Mouse (Mus musculus) stomach, postnatal 0 days (tissue): ENCODE data around the gene Appbp2. TPM values are rescaled to one million over a fixed set of nuclear protein-coding genes. Genes with fewer than 3 reads are reported as not detected.
A peak's percentile ranks its signal among the peaks of the same experiment; 100 is the strongest.

Source experiments
- ATAC-seq: fragments of 200-750 bp; cut with Nextera tagmentation; 2 replicates; pipeline ENCODE4 v1.8.0; 2017; ENCODE audit not compliant: low FRiP score, low TSS enrichment
- DNase-seq: peaks from one replicate; pipeline ENCODE4 v3.0.0-alpha.2; 2016; ENCODE audit warnings: low spot score
- H3K27ac ChIP-seq: fragments of 300-500 bp; sonication (generic); replicated peaks from 2 replicates; pipeline ENCODE4 v1.5.1; 2014; ENCODE audit warnings: mild to moderate bottlenecking, control low read depth
- H3K27me3 ChIP-seq: fragments of 300-500 bp; sonication (generic); 2 replicates; pipeline ENCODE4 v1.6.1; 2014; ENCODE audit warnings: low read length; ENCODE audit not compliant: control insufficient read depth, insufficient read depth
- H3K36me3 ChIP-seq: fragments of 300-500 bp; sonication (generic); 2 replicates; pipeline ENCODE4 v1.6.1; 2014; ENCODE audit warnings: low read length, mixed read lengths; ENCODE audit not compliant: control insufficient read depth, insufficient read depth
- H3K4me1 ChIP-seq: fragments of 300-500 bp; sonication (generic); replicated peaks from 2 replicates; pipeline ENCODE4 v1.6.1; 2014; ENCODE audit warnings: antibody characterized with exemption; ENCODE audit not compliant: control insufficient read depth, insufficient read depth
- H3K4me2 ChIP-seq: fragments of 300-500 bp; sonication (generic); replicated peaks from 2 replicates; pipeline ENCODE4 v1.6.1; 2014; ENCODE audit warnings: low read depth, mild to moderate bottlenecking, control low read depth, moderate library complexity
- H3K4me3 ChIP-seq: fragments of 300-500 bp; sonication (generic); 2 replicates; pipeline ENCODE4 v1.5.1; 2014; ENCODE audit warnings: low read depth, low read length, control low read depth
- H3K9ac ChIP-seq: fragments of 300-500 bp; sonication (generic); 2 replicates; pipeline ENCODE4 v1.6.1; 2014; ENCODE audit warnings: mild to moderate bottlenecking, low read length, control low read depth, mixed read lengths
- H3K9me3 ChIP-seq: fragments of 300-500 bp; sonication (generic); 2 replicates; pipeline ENCODE4 v1.6.1; 2016; ENCODE audit warnings: low read length; ENCODE audit not compliant: control insufficient read depth
- CTCF ChIP-seq: IDR thresholded peaks from 2 replicates; pipeline ENCODE4 v1.5.1; 2016; ENCODE audit warnings: antibody characterized with exemption, low read depth, mild to moderate bottlenecking, moderate library complexity
- EP300 ChIP-seq: optimal IDR thresholded peaks from 2 replicates; pipeline ENCODE3; 2016; ENCODE audit warnings: antibody characterized with exemption
- WGBS: fragments of 180-500 bp; shearing (Covaris S2); extraction: QIAGEN DNeasy Blood & Tissue Kit; methylation state at CpG from one replicate; pipeline ENCODE4 v1.1.7; 2014; 5-methylcytosine and 5-hydroxymethylcytosine counted together
- polyA plus RNA-seq: library from polyadenylated mRNA; unstranded; fragments of >200 nt; fragmentation: Nextera tagmentation; extraction: Ambion mirVana; gene quantifications from 2 replicates; pipeline ENCODE4 v1.2.1, GENCODE M21; 2015

The Appbp2 gene
- polyA plus RNA-seq, 1 experiment from 2014 or later = 23.1 TPM

- TF ChIP-seq CTCF (no peak), EP300 (no peak)
- ATAC-seq (no peak), DNase-seq (no peak)
- WGBS = 17% methylated on average over 13 of the region's 13 CpGs
- Histone ChIP-seq H3K27ac (no peak overlapping the region), H3K4me1 (no peaks in the 10 kb centered on the region), H3K9ac (peak overlapping the region; percentile 47), H3K4me3 (peak overlapping the region; percentile 43), H3K4me2 (peak overlapping the region; percentile 71), H3K36me3 (no peaks in the 10 kb centered on the region), H3K27me3 (no peaks in the 10 kb centered on the region), H3K9me3 (no peaks in the 10 kb centered on the region)
Measured at GRCm38 (mm10) chr11:85183284-85183779, 51.6 kb downstream of the Appbp2 start.

GRCm38 (mm10) chr11:85182617-85183283, 52.2 kb downstream of the Appbp2 start:
- H3K36me3 ChIP-seq = no peaks in the 10 kb centered on the region
- TF ChIP-seq EP300 = no peak
- peak; percentile 91 for TF ChIP-seq CTCF
- H3K27me3 ChIP-seq = no peaks in the 10 kb centered on the region
- 1% methylated on average over 20 of the region's 20 CpGs for WGBS
- peak overlapping the region; percentile 71 for H3K4me2 ChIP-seq
- no peak overlapping the region for H3K27ac ChIP-seq
- no peaks in the 10 kb centered on the region for H3K4me1 ChIP-seq
- peak overlapping the region; percentile 47 for H3K9ac ChIP-seq
- H3K9me3 ChIP-seq = no peaks in the 10 kb centered on the region
- H3K4me3 ChIP-seq = peak overlapping the region; percentile 43
- ATAC-seq = peak; percentile 85
- DNase-seq = peak; percentile 81

GRCm38 (mm10) chr11:85178413-85178812, 56.5 kb downstream of the Appbp2 start:
- TF ChIP-seq EP300 (no peak), CTCF (no peak)
- WGBS = 80% methylated on average over 4 of the region's 4 CpGs
- no peak overlapping the region for H3K27ac ChIP-seq
- no peaks in the 10 kb centered on the region for H3K27me3 ChIP-seq
- no peaks in the 10 kb centered on the region for H3K36me3 ChIP-seq
- DNase-seq (no peak), ATAC-seq (no peak)
- H3K9ac ChIP-seq = no peak overlapping the region
- H3K4me3 ChIP-seq = no peak overlapping the region
- H3K4me2 ChIP-seq = no peak overlapping the region
- H3K9me3 ChIP-seq = no peaks in the 10 kb centered on the region
- H3K4me1 ChIP-seq = no peaks in the 10 kb centered on the region

- Histone ChIP-seq H3K4me3 (no peak overlapping the region), H3K4me2 (no peak overlapping the region), H3K27ac (no peak overlapping the region), H3K4me1 (no peaks in the 10 kb centered on the region), H3K9ac (no peak overlapping the region), H3K9me3 (no peaks in the 10 kb centered on the region), H3K27me3 (no peaks in the 10 kb centered on the region), H3K36me3 (no peaks in the 10 kb centered on the region)
- TF ChIP-seq EP300 = no peak
- no peak for TF ChIP-seq CTCF
- 72% methylated on average over 6 of the region's 6 CpGs for WGBS
- DNase-seq (no peak), ATAC-seq (no peak)
Measured at GRCm38 (mm10) chr11:85177761-85178160, 57.2 kb downstream of the Appbp2 start.

- H3K27ac ChIP-seq = no peak overlapping the region
- H3K4me1 ChIP-seq = no peaks in the 10 kb centered on the region
- TF ChIP-seq CTCF (no peak), EP300 (no peak)
- no peaks in the 10 kb centered on the region for H3K36me3 ChIP-seq
- no peak overlapping the region for H3K4me2 ChIP-seq
- H3K9ac ChIP-seq = no peak overlapping the region
- no peak overlapping the region for H3K4me3 ChIP-seq
- no peak for DNase-seq
- no peak for ATAC-seq
- no peaks in the 10 kb centered on the region for H3K9me3 ChIP-seq
- 60% methylated on average over 3 of the region's 3 CpGs for WGBS
- no peaks in the 10 kb centered on the region for H3K27me3 ChIP-seq
Measured at GRCm38 (mm10) chr11:85175941-85176340, 59.0 kb downstream of the Appbp2 start.

- no peak overlapping the region for H3K4me3 ChIP-seq
- no peaks in the 10 kb centered on the region for H3K27me3 ChIP-seq
- WGBS = 33% methylated on average over 2 of the region's 2 CpGs
- ATAC-seq = peak; percentile 29; the same call in 1 of the 2 replicates
- no peak overlapping the region for H3K9ac ChIP-seq
- H3K27ac ChIP-seq = no peak overlapping the region
- DNase-seq = no peak
- H3K4me2 ChIP-seq = no peak overlapping the region; the same call in 1 of the 2 replicates
- no peaks in the 10 kb centered on the region for H3K4me1 ChIP-seq
- H3K36me3 ChIP-seq = no peaks in the 10 kb centered on the region
- TF ChIP-seq CTCF = no peak
- TF ChIP-seq EP300 = no peak
- H3K9me3 ChIP-seq = no peaks in the 10 kb centered on the region
Measured at GRCm38 (mm10) chr11:85170833-85171232, 64.1 kb downstream of the Appbp2 start.
